Mouse (Mus musculus) B cell, adult 2 months (primary cell): ENCODE results near the gene Vamp4.

Experiments used
- DNase-seq, 2 experiments: peaks; one replicate each; pipeline ENCODE4 v3.0.0; 2022

Vamp4 gene

GRCm38 (mm10) chr1:162570260-162570748 lies at the start of gene Vamp4:
Gene Vamp4, plus strand, starts transcription at chr1:162570515.
- peak; percentile 94 for DNase-seq

DNA sequence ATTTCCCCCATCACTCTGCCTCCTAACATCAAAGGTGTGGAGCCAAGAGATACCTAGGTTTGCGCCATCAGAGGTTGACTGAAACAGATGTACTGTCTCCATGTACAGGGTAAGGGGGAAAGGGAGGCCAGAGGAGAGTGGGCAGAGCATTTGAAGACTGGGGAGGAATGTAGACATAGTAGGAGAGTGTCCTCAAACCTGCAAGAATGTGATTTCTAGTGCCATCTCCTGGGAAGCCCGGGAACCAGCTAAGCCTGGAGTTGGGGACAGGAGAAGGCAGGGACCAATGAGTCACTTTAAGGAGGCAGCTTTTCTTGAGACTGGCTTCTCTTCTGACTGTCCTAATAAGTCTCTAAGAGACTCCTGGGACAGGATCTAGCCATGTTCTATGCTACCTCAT lies 40.7 kb upstream of the Vamp4 start:
- no peak for DNase-seq

DNA sequence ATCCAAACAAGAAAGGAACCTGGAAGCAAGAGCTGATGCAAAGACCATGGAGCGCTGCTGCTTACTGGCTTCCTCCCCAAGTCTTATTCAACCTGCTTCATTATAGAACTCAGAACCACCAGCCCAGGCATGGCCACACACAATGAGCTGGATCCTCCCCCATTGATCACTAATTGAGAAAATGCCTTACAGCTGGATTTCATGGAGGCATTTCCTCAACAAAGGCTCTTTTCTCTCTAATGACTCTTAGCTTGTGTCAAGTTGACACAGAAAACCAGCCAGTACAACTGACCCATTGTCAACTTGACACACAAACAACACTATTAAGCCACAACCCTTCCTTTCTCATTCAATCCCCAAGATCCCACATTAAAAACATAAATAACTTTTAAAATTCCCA lies 39.6 kb upstream of the Vamp4 start:
- DNase-seq, result no peak

DNA sequence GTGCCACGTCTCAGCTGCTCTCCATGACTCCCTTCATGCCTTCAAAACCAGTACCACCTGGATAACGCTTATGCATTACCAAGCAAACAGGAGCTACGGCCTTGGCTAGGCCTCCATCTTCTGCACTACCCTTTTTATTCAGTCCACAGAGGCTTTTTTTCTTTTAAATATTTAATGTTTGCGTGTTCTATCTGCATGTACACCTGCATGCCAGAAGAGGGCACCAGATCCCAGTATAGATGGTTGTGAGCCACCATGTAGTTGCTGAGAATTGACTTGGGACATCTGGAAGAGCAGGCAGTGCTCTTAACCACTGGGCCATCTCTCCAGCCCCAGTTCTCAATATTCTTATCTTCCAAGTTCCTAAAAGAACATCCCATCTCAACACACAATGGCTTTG lies 38.7 kb upstream of the Vamp4 start:
- DNase-seq, result peak; percentile 14 to 24

- no peak for DNase-seq
Measured at GRCm38 (mm10) chr1:162532330-162532729, 38.0 kb upstream of the Vamp4 start.

- DNase-seq, result no peak
Measured at GRCm38 (mm10) chr1:162533766-162534560, 36.4 kb upstream of the Vamp4 start.

DNA sequence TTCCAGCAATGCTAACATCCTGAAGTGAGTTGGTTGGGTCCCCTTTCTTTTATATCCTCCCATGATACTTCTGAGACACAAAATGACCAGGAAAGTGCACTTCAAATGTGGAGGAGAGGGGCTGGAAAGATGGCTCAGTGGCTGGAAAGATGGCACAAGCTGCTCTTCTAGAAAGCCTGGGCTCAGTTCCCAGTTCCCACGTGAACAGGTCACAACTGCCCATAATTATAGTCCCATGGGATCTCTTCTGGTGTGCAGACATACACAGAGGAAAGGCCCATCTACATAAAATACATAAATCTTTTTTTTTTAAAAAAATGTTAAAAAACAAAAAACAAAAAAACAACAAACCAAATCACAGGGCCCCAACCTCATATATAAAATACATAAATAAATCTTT lies 27.1 kb upstream of the Vamp4 start:
- DNase-seq, result no peak

DNA sequence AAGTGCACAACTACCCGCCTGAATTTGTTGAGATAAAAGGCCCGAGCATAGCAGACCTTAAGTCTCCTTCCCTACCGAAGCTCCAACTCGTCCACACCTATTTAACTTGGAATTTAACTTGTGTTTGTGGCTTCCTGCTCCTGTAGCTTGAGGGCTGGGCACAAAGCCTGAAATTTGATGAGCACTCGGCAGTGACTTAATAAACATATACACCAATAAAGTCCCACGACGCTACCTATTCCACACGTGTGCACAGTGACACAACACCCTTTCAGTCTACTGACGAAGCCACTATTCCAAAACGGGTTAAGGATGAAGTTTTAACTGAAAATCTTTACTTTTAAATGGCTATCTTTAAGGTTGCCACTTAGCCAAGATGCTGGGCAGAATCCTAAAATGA lies 22.7 kb upstream of the Vamp4 start:
- DNase-seq, result no peak

DNA sequence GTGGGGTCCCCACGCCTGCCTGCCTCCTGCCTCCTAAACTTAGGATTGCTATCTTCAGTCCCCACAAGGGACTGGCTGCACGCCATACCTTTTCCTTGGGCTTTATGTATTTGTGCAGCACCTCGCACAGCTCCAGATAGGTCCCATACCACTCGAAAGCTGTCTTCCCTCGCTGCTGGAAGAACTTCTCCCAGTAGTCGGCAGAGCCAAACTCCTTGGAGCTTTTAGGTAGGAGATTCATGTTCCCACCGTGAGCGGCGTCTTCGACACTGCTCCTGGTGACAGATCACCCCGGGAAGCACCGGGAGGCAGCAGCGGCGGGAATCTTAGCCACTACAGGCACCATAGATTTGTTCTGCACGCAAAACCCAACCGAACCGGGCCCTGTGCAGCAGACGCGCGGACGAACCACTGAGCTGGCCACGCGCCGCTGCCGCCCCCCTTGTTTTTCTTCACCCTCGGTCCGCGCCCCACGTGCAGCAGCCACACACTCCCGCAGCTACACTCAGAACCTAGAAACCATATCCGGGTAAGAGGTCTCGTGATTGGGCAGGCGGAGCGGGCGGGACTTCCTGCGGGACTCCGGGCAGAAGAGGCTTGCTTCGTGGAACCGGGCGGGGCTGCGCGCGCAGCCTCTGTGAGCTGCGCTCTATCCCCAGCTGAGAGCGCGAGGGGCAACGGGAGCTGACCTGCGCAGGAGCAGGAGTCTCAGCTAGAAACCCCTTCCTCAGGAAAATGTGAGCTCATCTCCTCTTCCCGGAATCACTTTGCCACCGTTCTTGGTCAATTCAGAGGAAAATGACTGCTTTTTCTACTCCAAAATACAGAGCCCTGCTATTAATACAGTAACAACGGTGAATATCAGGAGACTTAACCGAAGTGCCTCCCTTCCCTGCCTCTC lies 22.0 kb upstream of the Vamp4 start, which contains the start of gene Mettl13:
TSS of gene Mettl13 (minus strand) at position 536 of the 901 bp plus-strand sequence.
- DNase-seq, result peak; percentile 85 to 88

DNA sequence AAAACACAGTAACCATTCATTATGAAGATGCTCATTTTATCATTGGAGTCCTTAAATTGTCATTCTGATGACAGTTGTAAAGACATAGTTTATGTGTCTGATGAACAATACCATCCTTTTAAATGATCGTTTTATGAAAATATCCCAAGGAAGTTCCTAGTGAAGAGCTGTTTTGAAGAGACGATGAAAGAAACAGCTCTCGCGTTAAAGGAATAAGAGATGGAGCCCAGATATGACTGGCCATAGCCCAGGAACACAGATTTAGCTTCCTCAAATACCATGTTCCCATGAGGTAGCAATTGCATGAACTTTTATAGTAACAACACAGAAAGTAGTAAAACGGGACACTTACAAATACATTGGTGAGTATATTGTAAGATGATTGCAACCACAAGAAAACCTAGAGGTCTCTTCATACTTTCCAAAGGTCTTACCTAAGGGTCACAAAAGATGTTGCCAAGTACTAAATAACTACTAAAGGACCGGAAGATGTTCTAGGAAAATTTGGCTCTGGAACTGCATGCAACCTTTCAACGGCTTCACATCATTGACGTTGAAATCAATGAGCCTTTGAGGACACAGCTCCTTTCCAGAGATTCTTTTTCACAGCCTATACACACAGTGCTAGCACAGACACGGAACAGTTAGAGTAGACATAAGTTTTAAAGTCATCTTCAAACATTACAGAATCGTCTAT lies 21.2 kb upstream of the Vamp4 start:
- DNase-seq, result no peak

DNA sequence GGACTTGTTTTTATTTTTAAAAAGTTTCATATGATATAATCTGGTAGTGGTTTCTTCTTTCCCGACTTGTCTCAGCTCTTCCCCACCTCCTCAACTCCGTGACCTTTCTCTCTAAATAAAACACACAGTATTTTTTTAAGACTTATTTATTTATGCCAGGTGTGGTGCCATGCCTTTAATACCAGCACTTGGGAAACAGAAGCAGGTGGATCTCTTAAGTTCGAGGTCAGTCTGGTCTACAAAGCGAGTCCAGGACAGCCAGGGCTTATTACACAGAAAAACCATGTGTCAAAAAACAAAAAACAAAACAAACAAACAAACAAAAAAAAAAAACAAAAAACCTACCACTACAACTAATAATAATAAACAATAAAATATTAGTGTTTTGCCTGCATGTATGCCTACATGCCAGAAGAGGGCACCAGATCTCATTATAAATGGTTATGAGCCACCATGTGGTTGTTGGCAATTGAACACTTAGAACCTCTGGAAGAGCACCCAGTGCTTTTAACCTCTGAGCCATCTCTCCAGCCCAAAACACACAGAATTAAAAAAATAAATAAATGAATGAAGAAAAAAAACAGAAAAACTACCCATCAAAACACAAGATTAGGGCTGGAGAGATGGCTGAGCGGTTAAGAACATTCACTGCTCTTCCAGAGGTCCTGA lies 20.6 kb upstream of the Vamp4 start:
- DNase-seq, result peak; percentile 39 to 42

GRCm38 (mm10) chr1:162552956-162553355 lies 17.4 kb upstream of the Vamp4 start:
- no peak for DNase-seq

GRCm38 (mm10) chr1:162554193-162554592 lies 16.1 kb upstream of the Vamp4 start:
- DNase-seq, result no peak

DNA sequence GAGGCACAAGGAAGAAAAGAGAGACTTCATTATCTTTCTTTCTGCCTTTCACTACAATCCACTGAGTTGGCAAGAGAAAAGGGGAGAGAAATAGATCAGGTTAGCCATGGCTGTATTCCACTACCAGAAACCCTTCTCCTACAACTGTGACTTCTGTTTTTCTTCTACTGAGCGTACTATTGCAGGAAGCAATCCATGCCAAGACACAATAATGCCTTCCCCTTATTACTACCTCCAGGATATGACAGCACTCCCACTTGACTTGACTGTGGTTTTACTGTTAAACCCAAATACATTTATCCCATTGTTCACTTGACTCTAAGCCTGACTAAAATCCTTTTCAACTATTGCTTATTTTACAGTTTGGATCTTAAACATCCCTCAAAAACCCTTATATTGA lies 7.1 kb upstream of the Vamp4 start:
- DNase-seq, result no peak

GRCm38 (mm10) chr1:162564992-162565391 lies 5.3 kb upstream of the Vamp4 start:
- peak in 1 of 2 experiments; percentile 21 for DNase-seq

DNA sequence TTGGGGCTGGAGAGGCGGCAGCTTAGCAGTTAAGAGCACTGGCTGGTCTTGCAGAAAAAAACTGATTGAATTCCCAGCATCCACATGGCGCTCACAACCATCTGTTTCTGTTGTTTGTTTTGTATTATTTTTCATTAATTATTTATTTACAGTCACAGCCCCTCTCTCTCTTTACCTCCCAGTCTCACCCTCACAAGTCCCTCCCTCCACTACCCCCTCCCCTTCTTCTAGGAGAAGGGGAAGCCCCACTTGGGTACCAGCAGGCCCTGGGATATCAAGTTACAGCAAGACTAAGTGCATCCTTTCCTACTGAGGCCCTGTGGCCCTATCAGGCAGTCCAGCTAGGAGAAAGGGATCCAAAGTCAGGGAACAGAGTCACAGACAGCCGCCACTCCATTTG lies 3.0 kb upstream of the Vamp4 start:
- DNase-seq, result no peak

DNA sequence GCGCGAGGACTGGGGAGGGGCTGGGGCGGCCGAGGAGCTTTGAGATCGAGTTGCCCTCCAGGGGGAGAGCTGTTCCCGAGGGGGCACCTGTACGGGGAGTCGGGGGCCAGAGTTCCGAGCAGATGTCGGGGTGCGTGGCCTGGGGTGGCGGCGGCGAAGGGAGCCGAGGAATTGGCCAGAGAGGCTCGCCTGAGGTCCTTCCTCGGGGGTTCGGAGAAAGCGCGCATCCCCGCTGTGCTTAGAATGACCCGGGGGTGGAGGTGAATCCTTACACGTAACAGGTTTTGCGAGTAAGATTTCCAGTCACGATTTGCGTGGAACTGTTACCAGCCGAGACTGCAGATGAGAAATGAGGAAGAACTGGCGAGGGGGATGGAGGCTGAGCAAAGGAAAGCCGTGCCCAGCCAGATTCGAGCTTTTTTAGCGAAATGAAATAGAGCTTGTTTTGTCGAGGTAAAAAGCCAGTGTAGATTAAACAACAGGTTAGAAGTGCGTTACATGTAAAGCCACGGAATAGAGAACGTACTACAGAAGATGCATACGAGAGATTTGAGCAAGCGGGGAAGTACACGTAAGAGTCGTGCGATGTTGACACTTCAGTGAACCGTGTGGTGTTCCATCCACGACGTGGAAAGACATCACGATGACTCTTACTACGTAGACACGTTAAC lies 751 bp downstream of the Vamp4 start:
- DNase-seq, result peak; percentile 70 to 72

DNA sequence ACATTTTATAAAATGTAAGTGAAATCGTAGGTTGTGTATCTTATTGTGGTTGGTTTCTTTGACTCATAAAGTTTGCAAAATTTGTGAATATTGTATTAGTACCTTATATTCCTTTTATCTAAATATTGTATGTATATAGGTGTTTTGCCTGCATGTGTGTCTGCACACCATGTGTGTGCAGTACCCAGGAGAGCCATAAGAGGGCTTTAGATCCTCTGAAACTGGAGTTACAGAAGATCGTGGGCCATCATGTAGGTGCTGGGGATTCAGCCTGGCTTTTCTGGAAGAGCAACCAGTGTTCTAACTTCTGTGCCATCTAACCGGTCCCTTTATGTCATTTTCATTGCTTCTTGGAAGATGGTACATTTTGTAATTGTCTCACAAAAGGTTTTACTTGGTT lies 4.8 kb downstream of the Vamp4 start:
- peak; percentile 30 to 33 for DNase-seq

DNA sequence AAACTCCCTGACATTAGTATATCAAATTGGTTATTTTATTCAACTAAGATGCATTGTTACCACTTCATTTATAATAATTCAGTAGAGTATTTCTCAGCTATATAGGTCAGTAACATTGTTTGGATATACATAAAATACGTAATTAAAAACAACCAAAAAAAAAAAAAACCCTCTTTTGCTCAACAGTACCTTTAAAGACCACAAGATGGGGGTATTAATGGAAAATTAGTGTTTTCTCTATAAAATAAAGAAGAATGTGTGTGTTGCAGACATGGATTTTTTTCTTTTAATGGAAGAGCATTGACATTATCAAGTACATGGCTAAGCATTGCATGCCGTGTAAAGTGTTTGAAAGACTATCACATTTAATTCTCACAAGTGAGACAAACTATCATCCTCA lies 12.6 kb downstream of the Vamp4 start:
- no peak for DNase-seq

GRCm38 (mm10) chr1:162586282-162586681 lies 16.0 kb downstream of the Vamp4 start:
- no peak for DNase-seq

DNA sequence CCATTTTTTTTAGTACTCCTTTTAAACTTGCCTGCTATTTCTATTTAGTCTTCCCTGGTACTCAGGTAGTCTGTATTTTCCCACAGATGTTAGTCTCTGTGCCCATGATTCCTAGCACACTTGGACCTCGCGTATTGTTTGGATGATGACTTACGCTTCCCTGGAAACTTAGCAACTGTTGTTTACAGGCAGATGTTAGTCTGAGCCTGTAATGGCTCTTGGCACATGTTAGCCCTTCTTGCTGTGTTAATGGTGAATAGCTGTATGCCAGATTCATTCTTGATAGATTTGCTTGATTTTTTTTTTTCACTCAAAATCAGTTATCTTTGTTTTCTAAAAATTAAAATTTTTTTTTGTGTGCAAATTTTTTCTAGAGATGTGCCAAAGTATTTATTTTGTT lies 18.3 kb downstream of the Vamp4 start:
- DNase-seq, result no peak

DNA sequence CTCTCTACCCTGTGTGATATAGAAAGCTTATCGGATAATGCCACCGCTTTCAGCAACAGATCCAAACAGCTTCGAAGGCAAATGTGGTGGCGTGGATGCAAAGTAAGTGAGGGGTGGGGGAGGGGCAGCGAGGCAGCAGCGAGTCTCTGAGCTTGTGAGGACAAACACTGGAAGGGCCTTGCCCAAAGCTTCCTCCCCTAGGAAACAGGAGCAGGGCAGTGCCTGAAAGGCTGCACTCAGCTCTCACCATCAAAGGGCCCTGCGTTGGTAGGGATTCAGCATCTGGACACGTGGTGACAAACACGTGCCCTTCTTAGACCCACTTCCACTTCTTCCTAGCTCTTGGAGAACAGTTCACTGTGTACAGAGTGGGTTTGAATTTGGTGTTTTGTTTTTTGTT lies 19.1 kb downstream of the Vamp4 start:
- no peak for DNase-seq
